Mouse (Mus musculus): ENCODE data around the gene Prg3.
A peak's percentile ranks its signal among the peaks of the same experiment; 100 is the strongest.

Prg3 gene

DNA sequence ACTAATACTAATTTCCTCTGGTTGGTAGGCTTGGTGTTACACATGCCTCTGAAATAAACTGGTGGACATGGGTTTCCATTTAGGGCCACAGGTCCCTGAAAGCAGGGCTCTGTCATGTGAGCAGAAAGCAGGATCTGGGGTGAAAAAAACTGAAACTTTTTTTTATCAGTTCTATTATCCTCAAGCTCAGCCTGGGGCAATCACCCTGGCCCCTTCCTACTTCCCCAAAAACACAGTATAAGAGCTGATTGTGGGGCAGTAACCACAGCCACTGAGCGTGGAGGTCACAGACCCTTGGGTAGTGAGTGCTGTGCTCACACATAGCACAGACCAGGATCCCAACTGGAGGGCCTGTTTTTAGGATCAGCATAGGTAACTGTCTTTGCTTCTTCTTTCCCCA, at the start of gene Prg3:
Gene Prg3, plus strand, starts transcription at position 286 of the 400 bp plus-strand sequence.
- DNase-seq = no peak

DNA sequence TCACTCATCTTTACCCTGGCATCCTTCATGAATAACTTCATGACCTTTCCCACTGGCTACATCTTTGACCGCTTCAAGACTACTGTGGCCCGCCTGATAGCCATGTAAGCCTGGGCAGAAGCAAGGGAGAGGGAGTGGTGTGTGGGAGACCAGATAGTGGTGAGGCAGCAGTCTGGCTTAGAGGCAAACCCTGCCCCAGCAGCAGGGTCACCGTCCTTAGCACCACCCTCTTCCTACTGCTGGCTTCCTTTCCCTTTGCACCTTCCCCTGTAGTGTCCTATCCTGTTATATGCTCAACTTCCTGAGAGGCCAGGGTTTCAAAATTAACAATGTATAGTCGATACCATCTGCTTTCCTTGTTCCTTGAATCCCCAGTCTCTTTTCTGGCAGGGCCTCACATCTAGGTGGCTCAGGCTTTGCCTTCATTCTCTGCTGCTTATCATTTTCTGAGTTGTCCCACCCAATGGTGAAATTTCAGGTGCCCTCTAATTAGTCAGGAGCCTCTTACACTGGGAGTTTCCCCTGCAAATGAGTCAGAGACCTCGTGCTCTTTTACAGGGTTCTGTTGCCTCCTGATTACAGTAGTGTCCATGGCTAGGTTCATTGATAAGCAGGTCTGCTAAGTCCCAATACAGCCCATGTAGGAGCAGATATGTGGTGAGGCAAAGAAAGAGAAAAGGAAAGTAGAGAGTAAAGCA, 49.6 kb upstream of the Prg3 start:
- DNase-seq = no peak

DNA sequence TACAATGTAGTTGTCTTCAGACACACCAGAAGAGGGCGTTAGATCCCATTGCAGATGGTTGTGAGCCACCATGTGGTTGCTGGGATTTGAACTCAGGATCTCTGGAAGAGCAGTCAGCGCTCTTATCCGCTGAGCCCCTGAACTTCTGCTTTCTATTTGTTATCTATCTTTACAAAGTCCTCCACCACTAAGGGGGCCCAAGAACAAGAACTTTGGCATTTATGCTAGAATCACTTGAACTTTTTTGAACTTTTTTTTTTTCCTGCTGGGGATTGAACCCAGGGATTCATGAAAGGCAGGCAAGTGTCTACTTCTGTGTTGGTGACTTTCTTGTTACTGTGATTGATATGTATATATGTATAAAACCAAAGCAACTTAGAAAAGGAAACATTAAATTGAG, 48.7 kb upstream of the Prg3 start:
- DNase-seq = no peak

DNA sequence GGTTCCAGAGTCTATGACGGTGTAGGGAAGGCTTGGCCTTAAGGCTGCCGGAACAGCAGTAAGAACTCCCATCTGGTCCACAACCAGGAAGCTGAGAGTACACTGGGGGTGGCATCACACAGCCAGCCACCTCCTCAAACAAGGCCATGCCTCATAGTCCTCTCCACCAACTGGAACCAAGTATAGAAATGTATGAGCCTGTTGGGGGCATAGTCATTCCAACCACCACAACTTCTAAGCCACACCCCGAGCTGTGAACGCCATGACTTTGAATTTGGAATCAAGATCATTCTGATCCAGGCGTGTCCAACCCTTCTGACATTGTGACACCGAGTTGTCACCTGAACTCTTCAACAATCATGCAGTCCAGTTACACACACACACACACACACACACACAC, 48.3 kb upstream of the Prg3 start:
- DNase-seq = no peak

DNA sequence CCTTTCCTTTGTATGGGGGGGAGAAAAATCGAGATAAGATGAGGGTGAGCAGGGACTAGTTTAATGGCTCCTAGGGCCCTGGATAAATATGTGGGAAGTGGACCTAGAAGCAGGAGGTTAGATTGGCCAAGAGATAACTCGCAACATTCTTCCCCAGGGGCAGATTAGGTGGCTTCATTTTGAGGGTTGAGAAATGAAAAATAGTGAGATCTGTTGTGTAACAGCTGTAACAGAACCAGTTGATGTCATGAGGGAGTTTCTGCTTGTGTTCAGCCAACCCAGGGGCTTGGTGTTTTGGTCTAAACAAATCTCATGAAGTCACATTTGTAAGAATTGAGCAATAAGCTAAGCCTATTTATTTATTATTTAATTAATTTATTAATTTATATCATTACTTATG, 46.7 kb upstream of the Prg3 start:
- no peak for DNase-seq

DNA sequence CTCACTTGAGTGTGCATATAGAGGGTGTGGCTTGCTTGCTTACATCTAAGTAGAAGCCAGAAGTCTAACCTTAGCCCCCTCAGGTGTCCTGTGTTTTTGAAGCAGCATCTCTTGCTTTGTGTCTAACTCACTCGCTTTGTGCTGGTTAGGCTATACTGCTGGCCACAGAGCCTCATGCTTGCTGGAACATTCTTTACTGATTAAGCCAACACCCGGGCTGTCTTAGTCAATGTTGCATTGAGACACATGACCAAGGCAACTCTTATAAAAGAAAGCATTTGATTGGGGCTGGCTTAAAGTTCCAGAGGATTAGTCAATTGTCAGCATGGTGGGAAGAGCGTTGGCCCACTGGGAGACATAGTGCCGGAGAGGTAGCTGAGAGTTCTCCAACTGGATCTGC, 46.2 kb upstream of the Prg3 start:
- DNase-seq = no peak

DNA sequence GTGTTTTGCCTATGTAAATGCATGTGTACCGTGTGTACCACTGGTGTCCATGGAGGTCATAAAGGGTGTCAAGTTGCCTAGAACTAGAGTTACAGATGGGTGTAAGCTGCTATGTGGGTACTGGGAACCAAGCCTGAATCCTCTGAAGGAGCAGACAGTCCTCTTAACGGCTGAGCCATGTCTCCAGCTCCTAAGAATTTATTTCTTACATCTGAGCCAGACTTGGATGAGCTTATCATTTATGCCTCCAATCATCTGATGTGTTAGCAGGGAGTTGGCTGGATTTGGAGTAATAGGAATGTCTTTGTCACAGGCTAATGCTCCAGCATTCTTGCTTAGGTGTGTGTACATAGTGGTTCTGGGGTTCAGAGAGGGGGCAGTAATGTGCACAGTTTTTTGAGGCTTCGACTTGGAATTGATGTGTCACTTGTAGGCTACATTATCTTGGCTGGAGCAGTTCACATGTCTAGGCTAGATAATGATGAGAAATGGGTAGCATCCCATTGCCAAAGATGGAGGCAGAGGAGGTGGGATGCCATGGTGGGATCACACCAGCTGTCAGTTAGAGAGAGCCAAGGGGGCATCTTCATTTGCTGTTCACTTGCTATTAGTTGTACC, 40.8 kb upstream of the Prg3 start:
- DNase-seq = no peak

DNA sequence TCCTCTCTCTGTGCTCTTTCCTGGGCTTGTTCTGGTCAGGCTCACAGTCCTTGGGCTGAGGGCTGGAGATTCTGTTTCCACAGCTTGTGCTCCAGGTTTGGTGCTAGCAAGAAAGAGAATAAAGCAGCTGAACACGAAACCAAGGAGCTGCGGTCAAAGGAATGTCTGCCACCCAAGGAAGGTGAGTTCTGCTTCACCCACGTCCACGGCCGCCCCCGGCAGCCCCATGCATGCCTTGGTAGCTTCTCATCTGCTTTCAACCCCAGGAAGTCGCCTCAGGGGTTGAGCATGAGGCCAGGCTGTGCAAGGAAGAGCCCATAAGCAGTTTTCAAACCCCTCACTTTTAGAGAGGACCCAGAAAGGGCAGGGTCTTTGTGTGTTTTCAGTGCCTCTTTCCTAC, 39.8 kb upstream of the Prg3 start:
- DNase-seq = no peak

DNA sequence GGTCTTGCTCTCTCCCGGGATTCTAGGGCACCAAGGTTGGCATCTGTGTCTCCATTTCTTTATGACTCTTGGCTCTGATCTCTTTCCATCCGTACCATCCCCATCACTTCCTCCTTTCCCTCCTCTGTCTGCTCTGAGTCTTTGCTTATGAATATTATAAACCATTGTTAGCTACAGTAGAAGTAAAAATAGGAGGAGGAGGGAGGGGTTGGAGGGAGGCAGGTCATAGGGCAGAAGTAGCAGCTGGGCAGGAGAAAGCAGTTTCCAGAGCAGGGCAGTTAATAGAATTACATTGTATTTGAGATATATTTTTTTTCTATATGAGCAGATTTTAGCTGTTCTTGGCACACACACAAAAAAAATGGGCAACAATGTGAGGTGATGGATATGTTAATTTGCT, 39.3 kb upstream of the Prg3 start:
- DNase-seq = no peak

DNA sequence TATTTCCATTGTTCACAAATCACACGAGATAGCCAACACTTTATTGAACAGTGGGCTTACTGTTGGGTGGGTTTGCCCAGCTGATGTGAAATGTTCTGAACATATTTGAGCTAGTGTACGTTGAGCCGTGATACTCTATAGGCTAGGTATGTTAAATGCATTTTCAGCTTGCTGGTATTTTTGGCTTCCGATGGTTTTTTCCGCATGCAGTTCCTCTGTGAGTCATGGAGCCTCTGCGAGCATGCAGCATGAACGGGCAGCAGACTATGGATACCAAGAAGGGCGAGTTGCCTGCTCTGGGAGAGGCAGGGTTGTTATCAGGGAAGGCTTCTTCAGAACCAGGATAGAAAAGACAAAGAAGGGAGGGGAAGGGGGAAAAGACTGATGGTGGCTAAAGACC, 37.0 kb upstream of the Prg3 start:
- DNase-seq = no peak

DNA sequence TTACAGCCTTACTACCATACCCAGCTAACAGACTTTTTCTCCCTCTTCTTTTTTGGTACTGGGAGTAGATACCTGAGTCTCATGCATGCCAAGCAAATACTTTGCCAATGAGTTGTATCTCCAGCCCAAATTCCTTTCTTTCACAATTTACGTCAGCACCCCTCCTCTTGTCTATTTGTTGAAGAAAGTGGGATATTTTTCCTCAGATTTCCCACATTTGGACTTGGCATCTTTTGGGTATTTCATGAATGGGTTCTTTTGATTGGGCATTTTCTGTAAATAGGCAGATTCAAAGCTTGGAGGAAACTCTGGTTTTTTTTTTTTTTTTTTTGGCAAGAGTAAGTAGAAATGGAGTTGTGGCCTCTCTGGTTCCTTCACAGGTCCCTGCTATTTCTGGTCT, 35.8 kb upstream of the Prg3 start:
- no peak for DNase-seq

DNA sequence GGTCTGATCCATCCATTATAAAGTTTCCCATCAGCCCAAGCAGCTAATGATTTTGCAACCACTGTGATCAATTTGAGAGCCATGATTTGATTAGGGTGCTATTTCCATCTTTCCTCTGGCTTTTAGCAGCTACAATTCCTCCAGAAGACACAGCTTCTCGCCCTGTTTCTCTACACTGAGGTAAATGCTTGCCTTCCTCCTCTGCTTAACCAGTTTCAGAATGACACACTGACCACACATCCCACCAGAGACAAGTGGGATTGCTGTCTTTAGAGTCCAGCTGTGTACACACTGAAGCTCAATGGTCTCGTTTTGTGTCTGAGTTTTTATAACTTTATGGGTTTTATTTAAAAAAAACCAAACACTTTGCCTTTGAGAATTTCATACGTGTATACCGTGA, 35.3 kb upstream of the Prg3 start:
- no peak for DNase-seq

DNA sequence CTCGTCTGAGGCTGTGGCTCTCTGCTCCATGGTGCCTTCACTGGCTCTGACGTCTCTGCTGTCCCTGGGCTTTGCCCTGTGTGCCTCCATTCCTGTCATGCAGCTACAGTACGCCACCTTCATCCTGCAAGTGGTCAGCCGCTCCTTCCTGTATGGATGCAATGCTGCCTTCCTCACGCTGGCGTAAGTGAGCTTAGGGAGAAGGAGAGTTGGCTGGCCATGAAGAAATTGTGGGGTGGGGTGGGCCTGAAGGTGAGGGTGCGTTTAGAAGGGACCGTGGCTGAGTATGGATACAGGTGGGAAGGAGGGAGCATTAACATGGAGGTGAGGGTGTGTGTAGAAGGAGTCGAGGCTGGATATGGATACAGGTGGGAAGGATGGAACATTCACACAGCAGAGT, 32.6 kb upstream of the Prg3 start:
- DNase-seq = no peak

DNA sequence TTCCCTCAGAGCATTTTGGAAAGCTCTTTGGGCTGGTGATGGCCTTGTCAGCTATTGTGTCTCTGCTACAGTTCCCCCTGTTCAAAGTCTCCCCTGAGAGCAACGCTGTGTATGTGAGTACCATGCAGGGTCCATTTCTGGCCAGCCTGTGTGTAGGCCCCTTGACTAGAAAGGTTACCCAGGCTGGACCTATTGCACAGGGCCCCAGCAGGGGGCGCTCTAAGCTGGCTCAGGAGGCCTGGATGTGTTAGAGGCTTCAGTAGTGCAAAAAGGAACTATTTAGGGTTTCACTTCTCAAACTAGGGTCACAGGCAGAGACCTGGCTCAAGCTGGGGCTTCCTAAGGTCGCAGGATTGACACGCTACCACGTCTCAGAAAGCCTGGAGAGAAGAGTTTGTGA, 31.7 kb upstream of the Prg3 start:
- DNase-seq = peak; percentile 30

DNA sequence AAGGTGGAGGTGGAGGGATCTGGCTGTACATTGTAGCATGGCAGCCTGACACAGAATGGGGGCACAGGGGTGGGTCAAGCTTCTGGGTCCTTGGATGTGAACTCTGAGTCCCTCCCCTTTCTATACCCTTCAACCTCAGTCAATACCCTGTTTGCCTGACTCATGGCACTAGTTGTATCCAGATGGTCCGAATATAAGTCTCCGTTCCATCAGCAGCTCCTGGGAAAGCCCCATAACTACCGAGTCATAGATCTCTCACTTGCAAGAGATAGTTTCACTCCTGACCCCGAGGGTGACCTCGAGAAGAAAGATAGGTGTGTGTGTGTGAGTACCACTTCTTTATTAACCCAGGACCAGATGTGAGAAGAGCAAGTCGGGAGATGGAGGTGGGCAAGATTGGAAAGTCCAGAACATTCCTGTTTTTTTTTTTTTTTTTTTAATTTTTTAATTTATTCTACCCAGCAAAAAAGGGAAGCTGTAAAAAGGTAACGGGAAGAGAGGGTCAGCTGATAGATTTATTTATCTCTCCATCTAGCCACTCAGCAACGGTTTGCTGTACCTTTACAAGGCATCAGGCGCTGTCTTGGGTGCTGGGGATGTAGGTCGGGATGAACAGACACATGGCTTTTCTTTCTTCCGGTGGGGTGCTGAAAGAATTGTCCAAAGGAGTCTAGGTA, 29.3 kb upstream of the Prg3 start:
- DNase-seq = no peak

DNA sequence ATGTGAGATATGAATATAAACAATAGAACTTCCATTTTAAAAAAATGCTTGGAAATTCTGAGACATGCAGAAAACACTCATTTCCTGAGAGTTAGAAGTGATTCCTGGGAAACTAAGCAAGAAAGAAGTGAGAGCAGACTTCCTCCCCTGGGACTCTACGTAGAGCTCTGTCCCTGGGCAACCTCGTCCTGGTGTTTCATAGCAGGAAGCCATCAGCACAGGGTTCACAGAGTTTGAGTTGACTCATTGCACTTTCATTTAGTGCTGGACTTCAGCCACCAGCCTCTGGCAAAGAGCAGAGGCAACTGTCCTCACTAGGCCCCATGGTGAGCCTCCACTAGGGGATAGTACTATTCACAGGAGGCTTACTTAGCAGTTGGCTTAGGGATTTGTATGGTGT, 26.7 kb upstream of the Prg3 start:
- DNase-seq = no peak

DNA sequence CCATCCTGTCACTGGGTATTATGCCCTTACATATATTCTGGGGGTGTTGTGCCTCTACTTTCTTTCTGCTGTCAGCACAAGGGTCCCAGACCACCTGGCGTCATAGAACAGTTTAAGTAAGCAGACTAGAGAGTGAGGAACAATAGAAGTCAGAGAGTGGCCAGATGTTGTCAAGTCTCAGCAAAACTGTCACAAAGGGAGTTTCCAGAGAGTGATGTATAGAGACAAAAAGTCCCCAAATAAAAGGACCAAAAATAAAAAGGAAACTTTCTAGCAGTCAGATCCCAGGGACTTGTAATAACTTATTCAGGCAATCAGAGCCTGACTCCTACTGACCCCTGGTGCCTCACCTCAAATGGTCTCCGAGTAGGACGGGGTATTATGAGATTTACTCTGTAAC, 26.1 kb upstream of the Prg3 start:
- DNase-seq = no peak

DNA sequence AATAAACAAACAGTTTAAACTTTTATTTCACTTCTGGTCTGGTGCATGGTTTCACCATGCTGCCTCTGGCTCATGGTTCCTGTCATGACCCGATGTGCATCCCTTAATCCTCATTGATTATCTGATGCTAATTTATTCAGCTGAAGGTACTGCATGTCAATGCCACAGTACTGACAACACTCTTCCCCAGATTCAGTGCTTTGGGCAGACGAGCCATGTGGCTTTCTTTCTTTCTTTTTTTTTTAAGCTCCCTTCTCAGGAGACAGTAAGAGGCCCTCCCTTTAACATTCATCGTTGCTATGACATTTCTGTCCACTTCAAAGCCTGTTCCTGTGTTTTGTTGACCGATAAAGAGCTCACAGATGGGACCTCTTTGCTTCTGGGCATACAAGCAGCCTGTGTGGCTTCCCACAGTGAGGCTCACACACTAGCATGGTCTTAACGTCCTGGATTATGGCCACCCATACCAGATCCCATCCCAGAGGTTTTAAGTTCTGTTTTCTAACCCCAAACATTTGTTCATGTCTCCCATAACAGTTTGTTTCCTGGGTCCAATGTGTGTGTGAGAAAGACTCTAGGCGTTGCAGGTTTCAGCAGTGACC, 25.0 kb upstream of the Prg3 start:
- no peak for DNase-seq

DNA sequence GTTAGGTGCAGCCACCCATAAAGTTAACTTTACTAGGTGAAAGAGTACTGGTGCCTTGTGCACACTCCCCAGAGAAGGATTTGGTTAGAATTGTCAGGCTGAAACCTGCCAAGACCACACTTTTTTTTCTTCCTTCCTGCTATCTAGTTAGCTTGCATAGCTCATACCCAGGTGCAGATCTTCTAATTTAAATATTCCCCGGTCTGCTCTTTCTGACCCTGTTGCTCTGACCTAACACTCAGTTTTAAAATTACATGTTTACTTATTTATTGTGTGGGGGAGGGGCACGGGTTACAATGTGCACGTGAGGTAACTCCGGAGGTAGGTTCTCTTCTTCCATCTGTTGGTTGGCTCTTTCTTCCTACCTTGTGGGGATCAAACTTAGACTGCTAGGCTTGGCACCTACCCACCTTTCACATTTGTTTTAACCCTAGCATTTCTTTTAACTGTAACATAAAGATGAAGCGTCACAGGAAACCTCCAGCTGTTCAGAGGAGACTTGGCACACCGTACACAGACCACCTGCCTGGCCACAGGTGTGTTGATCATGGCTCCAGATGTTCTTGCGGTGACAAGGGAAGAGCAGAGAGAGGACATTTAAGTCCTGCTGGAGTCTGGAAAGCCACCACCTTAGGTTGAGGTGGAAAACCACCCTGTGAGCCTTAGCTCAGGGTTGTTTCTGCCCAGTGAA, 23.8 kb upstream of the Prg3 start:
- no peak for DNase-seq

DNA sequence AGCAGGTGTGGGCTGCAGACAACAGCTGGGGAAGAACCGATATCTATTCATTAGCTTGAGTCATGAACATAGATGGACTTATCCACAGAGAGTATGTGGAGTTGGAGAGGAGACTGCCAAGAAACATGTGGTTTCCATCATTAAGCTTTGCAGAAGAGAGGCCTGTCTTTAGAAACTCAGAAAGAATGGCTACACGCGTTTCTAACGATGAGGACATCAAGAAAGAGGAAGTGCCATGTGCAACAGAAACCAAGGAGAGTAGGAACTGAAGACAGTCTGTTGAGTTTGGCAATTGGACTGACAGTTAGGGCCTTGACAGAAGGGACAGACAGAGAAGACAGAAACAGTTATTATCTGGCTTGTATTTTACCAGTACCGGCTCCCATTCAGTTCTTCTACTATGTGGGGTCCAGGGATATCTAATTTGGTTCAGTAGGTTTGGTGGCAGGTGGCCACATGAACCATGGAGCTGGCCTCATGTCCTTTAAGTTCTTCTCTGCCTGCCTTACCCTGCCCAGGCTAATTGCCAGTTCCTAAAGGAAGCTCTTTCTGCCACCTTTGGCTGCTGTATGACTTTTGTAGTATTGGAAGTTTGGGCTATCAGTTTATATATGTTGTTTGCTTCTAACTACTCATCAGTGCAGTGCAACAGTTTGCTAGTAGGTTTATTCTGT, 20.6 kb upstream of the Prg3 start:
- no peak for DNase-seq

DNA sequence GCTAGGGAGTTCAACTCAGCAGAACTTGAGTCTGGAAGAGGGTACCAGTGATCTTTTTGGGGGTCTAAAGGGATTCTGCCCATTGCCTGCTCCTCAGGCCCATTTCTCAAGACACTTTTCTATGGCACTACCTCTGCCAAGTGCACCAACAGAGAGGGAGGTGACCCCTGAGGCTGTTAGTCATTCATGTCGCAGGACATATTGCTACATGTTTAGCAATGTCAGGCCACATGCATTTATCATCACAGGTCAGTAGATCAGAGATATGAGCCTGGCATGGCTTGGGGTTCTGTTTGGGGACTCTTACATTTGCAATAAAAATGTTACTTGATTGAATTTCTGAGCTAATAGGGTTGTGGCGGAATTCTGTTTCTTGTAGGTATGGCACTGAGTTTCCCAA, 12.4 kb upstream of the Prg3 start:
- DNase-seq = no peak

DNA sequence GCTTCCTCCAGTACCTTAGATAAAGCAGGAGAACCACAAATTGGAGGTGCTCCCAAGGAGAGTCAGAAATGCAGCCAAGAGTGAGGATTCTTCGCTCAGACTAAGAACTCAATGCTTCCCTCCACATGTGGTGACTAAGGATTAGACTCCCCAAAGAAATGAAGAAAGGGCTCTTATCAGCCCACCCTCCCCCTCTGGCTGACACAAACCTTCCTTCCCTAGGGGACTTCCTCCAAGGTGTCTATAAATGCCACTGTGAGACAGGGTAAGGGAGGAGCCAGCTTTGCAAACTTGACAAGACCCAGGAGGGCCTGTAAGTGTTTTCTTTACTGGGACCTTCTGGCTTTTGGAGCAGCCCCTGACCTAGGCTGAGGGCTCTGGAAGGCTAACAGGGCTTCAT, 7.8 kb upstream of the Prg3 start, which contains the start of gene Prg2:
Gene Prg2, plus strand, starts transcription at position 274 of the 400 bp plus-strand sequence.
- no peak for DNase-seq

DNA sequence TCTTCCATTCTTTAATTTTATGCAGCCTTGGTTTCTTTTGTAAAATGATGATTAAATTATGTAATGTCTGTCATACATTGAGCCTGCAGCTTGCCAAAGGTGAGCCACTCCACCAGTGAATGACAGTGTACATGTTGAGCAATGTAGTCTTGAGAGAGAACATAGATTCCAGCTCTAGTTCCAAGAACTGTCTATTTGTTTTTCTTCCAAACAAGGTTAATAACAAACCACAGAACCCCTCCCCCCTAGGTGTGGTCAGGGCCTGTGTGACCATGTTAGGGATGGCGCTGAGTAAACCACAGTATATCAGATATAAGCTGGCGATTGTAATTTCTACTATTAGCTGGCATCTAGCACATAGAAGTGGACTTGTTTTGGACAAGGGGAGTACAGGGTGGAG, 8.4 kb downstream of the Prg3 start:
- no peak for DNase-seq
